ENCODE assay signal across 24 mouse cellular contexts in genomic region chr9:120689025-120689424, GRCm38 (mm10).
DNase-seq lines count a peak whose midpoint lies in the region; ATAC-seq lines count a peak whose summit lies in the region.
"Had no signal": no experiment of that assay in that cellular context is flagged by ENCODE, and none has a peak within 500 bp of the region (broad histone marks: within the 10 kb centered on the region; RNA-seq: fewer than 3 reads in every experiment).

No protein-coding gene starts in this region.

- no peak overlapping the region for H3K4me3 ChIP-seq in midbrain, embryonic 11.5 days (ENCODE audit: low read depth, low read length)
- H3K4me3 ChIP-seq in midbrain, embryonic 13.5 days (replicated peaks) = no peak overlapping the region
- no peak overlapping the region for H3K4me3 ChIP-seq in midbrain, embryonic 16.5 days (ENCODE audit: low read depth, low read length)
- H3K4me3 ChIP-seq: embryonic facial prominence, embryonic 12.5 days; embryonic facial prominence, embryonic 15.5 days; hindbrain, embryonic 10.5 days had no signal

- peak; percentile 52 for DNase-seq in heart, adult 11 months
- no peak for DNase-seq in heart, postnatal 36 days
- no peak for DNase-seq in midbrain, embryonic 11.5 days (ENCODE audit: low spot score, missing footprints)
- DNase-seq in urinary bladder, postnatal 4 days (ENCODE audit: low spot score in 2 of 2) = no peak
- DNase-seq in layer of hippocampus, adult 18-20 months (ENCODE audit: low spot score in 2 of 2) = no peak
- DNase-seq: adrenal gland, adult 2 months; adrenal gland, postnatal 14 days; cerebellum, adult 11-12 months; cerebellum, adult 8-10 months; cerebellum, postnatal 10 days; gastrocnemius, postnatal 10 days; gastrocnemius, postnatal 36 days had no signal

- H3K27ac ChIP-seq in midbrain, embryonic 11.5 days (ENCODE audit: low read depth, low read length) = no peak overlapping the region
- peak overlapping the region; percentile 88 for H3K27ac ChIP-seq in midbrain, embryonic 13.5 days
- H3K27ac ChIP-seq in midbrain, embryonic 16.5 days (ENCODE audit: low read length) = 0 out of 2 replicates have a peak overlapping the region, but pooled peaks have one; percentile 25
- H3K27ac ChIP-seq: hindbrain, embryonic 14.5 days; hindbrain, postnatal 0 days had no signal

- H3K4me2 ChIP-seq in midbrain, embryonic 11.5 days = peak overlapping the region; percentile 6; the same call in 1 of the 2 replicates
- H3K4me2 ChIP-seq in midbrain, embryonic 13.5 days (replicated peaks) = no peak overlapping the region
- no peak overlapping the region for H3K4me2 ChIP-seq in midbrain, embryonic 16.5 days (ENCODE audit: low read length)
- H3K4me2 ChIP-seq: embryonic facial prominence, embryonic 12.5 days; embryonic facial prominence, embryonic 15.5 days; heart, embryonic 11.5 days; hindbrain, embryonic 14.5 days had no signal

- intact Hi-C loops in heart, postnatal 36 days (cut with DNase I) = no loop called here

- 0 out of 2 replicates have a peak, but pooled peaks have one; percentile 15 for ATAC-seq in midbrain, embryonic 11.5 days (ENCODE audit: low FRiP score)
- peak; percentile 35 for ATAC-seq in midbrain, embryonic 13.5 days
- no peak for ATAC-seq in midbrain, embryonic 16.5 days
- ATAC-seq: CD4-positive, CD25-positive, alpha-beta regulatory T cell, adult 4 months; forebrain, embryonic 14.5 days; hindbrain, postnatal 0 days; inflammation-experienced regulatory T-cells, adult 6 months; intestine, embryonic 16.5 days had no signal

- no peaks in the 10 kb centered on the region for H3K9me3 ChIP-seq in midbrain, embryonic 11.5 days (ENCODE audit: control insufficient read depth, low read length)
- H3K9me3 ChIP-seq in midbrain, embryonic 13.5 days = no peaks in the 10 kb centered on the region
- no peaks in the 10 kb centered on the region for H3K9me3 ChIP-seq in midbrain, embryonic 16.5 days (replicated peaks; ENCODE audit: control insufficient read depth, low read length, poor library complexity, severe bottlenecking)
- H3K9me3 ChIP-seq: embryonic facial prominence, embryonic 12.5 days; embryonic facial prominence, embryonic 15.5 days; hindbrain, embryonic 10.5 days had no signal

- WGBS in midbrain, embryonic 11.5 days = 44% methylated on average over 11 of the region's 11 CpGs
- 24% methylated on average over 11 of the region's 11 CpGs for WGBS in midbrain, embryonic 13.5 days
- WGBS in midbrain, embryonic 16.5 days = 28% methylated on average over 11 of the region's 11 CpGs

- no peak overlapping the region for H3K9ac ChIP-seq in midbrain, embryonic 11.5 days (ENCODE audit: low read length)
- H3K9ac ChIP-seq in midbrain, embryonic 13.5 days (replicated peaks) = no peak overlapping the region
- no peak overlapping the region for H3K9ac ChIP-seq in midbrain, embryonic 16.5 days (ENCODE audit: low read depth, low read length)
- H3K9ac ChIP-seq: embryonic facial prominence, embryonic 12.5 days; embryonic facial prominence, embryonic 15.5 days; hindbrain, embryonic 14.5 days had no signal

- peaks cover 37% of the 10 kb centered on the region for H3K4me1 ChIP-seq in midbrain, embryonic 11.5 days (ENCODE audit: control insufficient read depth, insufficient read depth, low read length)
- peaks cover 50% of the 10 kb centered on the region for H3K4me1 ChIP-seq in midbrain, embryonic 13.5 days (replicated peaks)
- H3K4me1 ChIP-seq in midbrain, embryonic 16.5 days (ENCODE audit: control insufficient read depth, insufficient read depth, low read length) = peaks cover 27% of the 10 kb centered on the region

- H3K36me3 ChIP-seq in midbrain, embryonic 11.5 days (ENCODE audit: control insufficient read depth, insufficient read depth, low read length) = no peaks in the 10 kb centered on the region
- H3K36me3 ChIP-seq in midbrain, embryonic 13.5 days = no peaks in the 10 kb centered on the region
- no peaks in the 10 kb centered on the region for H3K36me3 ChIP-seq in midbrain, embryonic 16.5 days (ENCODE audit: control insufficient read depth, insufficient read depth, low read length)
- H3K36me3 ChIP-seq: embryonic facial prominence, embryonic 12.5 days; embryonic facial prominence, embryonic 15.5 days; hindbrain, embryonic 10.5 days had no signal

- no peaks in the 10 kb centered on the region for H3K27me3 ChIP-seq in midbrain, embryonic 11.5 days (ENCODE audit: control insufficient read depth, insufficient read depth, low read length)
- no peaks in the 10 kb centered on the region for H3K27me3 ChIP-seq in midbrain, embryonic 13.5 days
- H3K27me3 ChIP-seq in midbrain, embryonic 16.5 days (ENCODE audit: control insufficient read depth, insufficient read depth, low read depth, low read length) = no peaks in the 10 kb centered on the region
- H3K27me3 ChIP-seq: embryonic facial prominence, embryonic 12.5 days; embryonic facial prominence, embryonic 15.5 days had no signal
